Mouse (Mus musculus): ENCODE measurements around the gene Suco. TPM values are rescaled to one million over a fixed set of nuclear protein-coding genes. Genes with fewer than 3 reads are reported as not detected.

Suco gene
- polyA plus RNA-seq, 1 experiment = 52.0 TPM

DNA sequence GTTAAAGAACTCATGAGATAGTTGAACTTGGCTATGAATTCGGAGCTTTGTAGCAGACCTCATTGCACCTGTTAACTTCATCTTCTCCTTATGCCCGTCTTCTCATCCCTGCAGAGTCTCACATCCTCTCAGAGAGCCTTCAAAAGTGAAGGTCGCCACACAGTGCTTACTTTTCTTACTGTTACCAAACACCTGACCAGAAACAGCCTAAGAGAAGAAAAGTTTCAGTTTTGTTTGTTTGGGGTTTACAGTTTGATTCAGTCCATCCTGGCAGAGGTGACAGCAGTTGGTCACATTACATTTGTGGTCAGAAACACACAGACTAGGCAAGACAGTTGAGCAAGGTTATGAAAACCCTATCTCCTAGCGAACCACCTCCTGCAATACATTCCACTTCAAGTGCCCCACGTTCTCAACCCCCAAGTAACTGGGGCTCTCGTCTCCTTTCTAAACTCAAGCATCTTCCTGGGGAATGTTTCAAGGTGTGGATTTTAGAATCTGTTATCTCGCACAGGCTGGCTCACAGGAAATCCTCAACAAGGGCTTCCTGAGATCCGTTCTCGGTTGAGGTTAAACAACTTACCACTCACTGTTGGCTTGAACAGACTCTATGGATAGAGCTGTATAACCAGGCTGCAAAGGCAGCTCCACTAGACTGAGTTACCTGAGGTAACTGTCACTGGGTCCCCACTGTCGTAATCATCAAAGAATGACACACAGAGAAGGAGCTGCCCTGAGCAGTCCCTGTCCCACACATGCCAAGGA lies 81.9 kb downstream of the Suco start:
- TF ChIP-seq CTCF (IDR thresholded peaks at IDR 0.05; ENCODE audit: low read depth, low read length) (no peak), EP300 (IDR thresholded peaks at IDR 0.05; ENCODE audit: insufficient read depth, low read depth, low read length) (no peak)
- H3K27ac ChIP-seq (ENCODE audit: insufficient read depth, low read length) = no peak overlapping the region
- no peaks in the 10 kb centered on the region for H3K27me3 ChIP-seq (ENCODE audit: control insufficient read depth, insufficient read depth, low read length, poor library complexity, severe bottlenecking)
- H3K36me3 ChIP-seq (ENCODE audit: control insufficient read depth, insufficient read depth, low read length, poor library complexity, severe bottlenecking) = no peaks in the 10 kb centered on the region
- no peaks in the 10 kb centered on the region for H3K4me1 ChIP-seq (ENCODE audit: control insufficient read depth, insufficient read depth, low read length)
- H3K9ac ChIP-seq (ENCODE audit: low read depth, poor library complexity, severe bottlenecking) = no peak overlapping the region
- H3K9me3 ChIP-seq (replicated peaks; ENCODE audit: control insufficient read depth, insufficient read depth, low read length, poor library complexity, severe bottlenecking) = no peaks in the 10 kb centered on the region
- no peak overlapping the region for H3K4me3 ChIP-seq (ENCODE audit: low read depth, low read length)

DNA sequence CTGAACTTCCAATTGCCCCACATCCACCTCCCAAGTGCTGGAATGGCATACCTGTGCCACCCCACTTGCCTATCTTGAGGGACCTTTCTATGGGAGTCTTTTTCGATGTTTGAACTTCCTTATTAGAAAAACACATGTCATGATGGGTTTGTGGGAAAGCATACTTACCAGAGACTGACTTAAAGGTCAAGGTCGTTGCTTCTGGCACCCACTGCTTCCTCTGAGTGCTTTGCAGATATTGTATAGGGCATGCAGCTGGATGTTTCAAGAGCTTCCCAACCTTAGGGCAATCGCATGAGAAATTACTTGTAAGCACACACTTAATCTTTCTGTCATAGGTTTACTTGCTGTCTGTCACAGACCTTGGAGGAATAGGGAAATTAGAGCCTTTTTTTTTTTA lies 83.2 kb downstream of the Suco start:
- Histone ChIP-seq H3K4me3 (ENCODE audit: low read depth, low read length) (no peak overlapping the region), H3K4me1 (ENCODE audit: control insufficient read depth, insufficient read depth, low read length) (no peaks in the 10 kb centered on the region), H3K9ac (ENCODE audit: low read depth, poor library complexity, severe bottlenecking) (no peak overlapping the region), H3K36me3 (ENCODE audit: control insufficient read depth, insufficient read depth, low read length, poor library complexity, severe bottlenecking) (no peaks in the 10 kb centered on the region), H3K9me3 (replicated peaks; ENCODE audit: control insufficient read depth, insufficient read depth, low read length, poor library complexity, severe bottlenecking) (no peaks in the 10 kb centered on the region), H3K27ac (ENCODE audit: insufficient read depth, low read length) (no peak overlapping the region), H3K27me3 (ENCODE audit: control insufficient read depth, insufficient read depth, low read length, poor library complexity, severe bottlenecking) (no peaks in the 10 kb centered on the region)
- no peak for TF ChIP-seq CTCF (IDR thresholded peaks at IDR 0.05; ENCODE audit: low read depth, low read length)
- no peak for TF ChIP-seq EP300 (IDR thresholded peaks at IDR 0.05; ENCODE audit: insufficient read depth, low read depth, low read length)
- TF ChIP-seq POLR2A (IDR thresholded peaks at IDR 0.05; ENCODE audit: insufficient read depth, low read length) = no peak

DNA sequence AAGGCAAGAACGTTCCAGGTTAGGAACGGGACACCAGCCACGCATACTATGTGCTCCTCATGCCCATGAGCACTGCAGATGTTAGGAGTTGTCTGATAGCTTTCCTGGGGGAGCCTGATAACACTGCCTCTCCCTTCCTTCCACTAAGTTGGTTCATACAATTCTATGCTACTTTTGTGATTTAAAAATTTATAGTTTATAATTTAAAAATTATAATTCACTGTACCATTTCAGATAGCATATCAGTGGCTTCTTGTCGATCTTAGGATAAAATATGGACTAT lies 83.9 kb downstream of the Suco start:
- TF ChIP-seq CTCF (IDR thresholded peaks at IDR 0.05; ENCODE audit: low read depth, low read length) = no peak
- no peak for TF ChIP-seq POLR2A (IDR thresholded peaks at IDR 0.05; ENCODE audit: insufficient read depth, low read length)
- no peak for TF ChIP-seq EP300 (IDR thresholded peaks at IDR 0.05; ENCODE audit: insufficient read depth, low read depth, low read length)
- Histone ChIP-seq H3K36me3 (ENCODE audit: control insufficient read depth, insufficient read depth, low read length, poor library complexity, severe bottlenecking) (no peaks in the 10 kb centered on the region), H3K9ac (ENCODE audit: low read depth, poor library complexity, severe bottlenecking) (no peak overlapping the region), H3K9me3 (replicated peaks; ENCODE audit: control insufficient read depth, insufficient read depth, low read length, poor library complexity, severe bottlenecking) (no peaks in the 10 kb centered on the region), H3K27me3 (ENCODE audit: control insufficient read depth, insufficient read depth, low read length, poor library complexity, severe bottlenecking) (no peaks in the 10 kb centered on the region), H3K27ac (ENCODE audit: insufficient read depth, low read length) (no peak overlapping the region), H3K4me1 (ENCODE audit: control insufficient read depth, insufficient read depth, low read length) (no peaks in the 10 kb centered on the region), H3K4me3 (ENCODE audit: low read depth, low read length) (no peak overlapping the region)

DNA sequence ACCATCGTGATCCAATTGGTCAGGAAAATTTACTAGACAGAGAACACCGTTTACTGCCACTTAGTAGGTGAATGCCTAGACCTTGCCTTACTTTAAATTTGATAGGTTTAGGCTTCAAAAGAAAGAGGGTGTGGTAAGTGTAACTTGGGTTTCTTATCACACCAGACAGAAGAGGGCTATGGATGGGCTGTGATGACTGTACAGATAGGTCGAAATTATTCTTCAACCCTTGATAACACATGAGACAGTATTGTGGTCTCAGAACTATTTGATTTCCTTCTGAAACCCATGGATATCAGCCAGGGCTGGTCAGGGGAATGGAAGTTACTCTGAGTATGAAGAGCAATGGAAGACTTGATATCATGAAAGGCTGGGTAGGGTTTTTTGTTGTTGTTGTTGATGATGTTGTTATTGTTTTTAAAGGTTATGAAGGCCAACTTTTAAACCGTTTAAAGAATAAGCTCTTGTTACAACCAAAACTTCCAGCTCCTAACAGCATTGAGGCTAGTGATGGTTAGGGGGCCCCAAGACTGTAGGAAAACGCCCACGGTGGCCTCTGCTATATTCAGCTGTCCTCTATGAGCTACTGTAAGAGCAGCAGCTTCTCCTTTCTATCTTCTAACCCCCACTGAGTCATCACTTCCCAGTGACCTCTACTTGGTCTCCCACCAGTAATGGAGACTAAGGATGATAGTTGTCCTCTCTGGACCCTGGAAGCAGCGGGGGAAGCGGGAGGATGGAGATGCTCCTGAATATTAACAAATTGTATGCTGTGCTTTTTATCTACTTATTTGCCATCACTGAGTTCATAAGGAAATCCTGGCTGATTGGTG lies 84.4 kb downstream of the Suco start:
- TF ChIP-seq CTCF (IDR thresholded peaks at IDR 0.05; ENCODE audit: low read depth, low read length) (no peak), POLR2A (IDR thresholded peaks at IDR 0.05; ENCODE audit: insufficient read depth, low read length) (no peak), EP300 (IDR thresholded peaks at IDR 0.05; ENCODE audit: insufficient read depth, low read depth, low read length) (no peak)
- Histone ChIP-seq H3K27ac (ENCODE audit: insufficient read depth, low read length) (no peak overlapping the region), H3K9ac (ENCODE audit: low read depth, poor library complexity, severe bottlenecking) (no peak overlapping the region), H3K27me3 (ENCODE audit: control insufficient read depth, insufficient read depth, low read length, poor library complexity, severe bottlenecking) (no peaks in the 10 kb centered on the region), H3K9me3 (replicated peaks; ENCODE audit: control insufficient read depth, insufficient read depth, low read length, poor library complexity, severe bottlenecking) (no peaks in the 10 kb centered on the region), H3K36me3 (ENCODE audit: control insufficient read depth, insufficient read depth, low read length, poor library complexity, severe bottlenecking) (no peaks in the 10 kb centered on the region), H3K4me3 (ENCODE audit: low read depth, low read length) (no peak overlapping the region), H3K4me1 (ENCODE audit: control insufficient read depth, insufficient read depth, low read length) (no peaks in the 10 kb centered on the region)

DNA sequence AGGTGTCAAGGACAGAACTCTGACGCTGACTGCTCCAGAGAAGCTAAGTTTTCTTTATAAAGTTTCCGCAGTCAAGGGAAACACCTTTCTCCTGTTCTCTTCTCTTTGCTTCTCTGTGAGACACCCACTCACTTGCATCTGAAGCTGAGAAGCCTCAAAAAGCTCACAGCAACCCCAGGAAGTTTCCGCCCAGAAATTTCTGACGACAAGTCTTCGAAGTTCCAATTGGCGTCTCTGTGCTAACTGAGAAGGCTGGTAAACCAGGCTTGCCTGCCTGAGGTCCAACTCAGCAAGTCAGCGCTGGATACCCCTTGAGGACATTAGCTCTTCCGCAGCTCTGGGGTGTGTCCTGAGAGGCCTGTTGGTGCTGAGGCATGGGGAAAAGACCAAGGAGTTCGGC lies 88.1 kb downstream of the Suco start, which contains the start of gene Fasl:
Fasl (minus strand) TSS at position 157 of the 400 bp plus-strand sequence.
- no peak for TF ChIP-seq POLR2A (IDR thresholded peaks at IDR 0.05; ENCODE audit: insufficient read depth, low read length)
- no peak for TF ChIP-seq CTCF (IDR thresholded peaks at IDR 0.05; ENCODE audit: low read depth, low read length)
- TF ChIP-seq EP300 (IDR thresholded peaks at IDR 0.05; ENCODE audit: insufficient read depth, low read depth, low read length) = no peak
- H3K9me3 ChIP-seq (replicated peaks; ENCODE audit: control insufficient read depth, insufficient read depth, low read length, poor library complexity, severe bottlenecking) = no peaks in the 10 kb centered on the region

DNA sequence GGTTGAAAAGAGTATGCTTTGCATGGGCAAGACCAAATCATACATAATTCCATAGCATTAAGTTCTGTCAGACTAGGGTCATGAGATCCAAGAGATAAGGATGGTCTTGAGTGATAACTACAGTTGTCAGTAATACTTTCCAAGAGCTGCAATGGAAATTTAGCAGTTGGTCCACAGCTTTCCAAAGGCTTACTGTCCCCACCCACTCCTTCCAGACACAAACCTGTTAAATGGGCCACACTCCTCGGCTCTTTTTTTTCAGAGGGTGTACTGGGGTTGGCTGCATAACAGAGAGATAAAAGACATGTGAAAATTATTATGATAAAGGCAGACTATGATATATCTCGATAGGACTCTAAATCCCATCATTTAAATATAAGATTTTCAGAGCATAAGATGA lies 93.8 kb downstream of the Suco start:
- H3K9ac ChIP-seq (ENCODE audit: low read depth, poor library complexity, severe bottlenecking) = no peak overlapping the region
- no peak overlapping the region for H3K27ac ChIP-seq (ENCODE audit: insufficient read depth, low read length)
- no peak for TF ChIP-seq CTCF (IDR thresholded peaks at IDR 0.05; ENCODE audit: low read depth, low read length)
- no peak for TF ChIP-seq POLR2A (IDR thresholded peaks at IDR 0.05; ENCODE audit: insufficient read depth, low read length)
- no peak for TF ChIP-seq EP300 (IDR thresholded peaks at IDR 0.05; ENCODE audit: insufficient read depth, low read depth, low read length)
- H3K4me1 ChIP-seq (ENCODE audit: control insufficient read depth, insufficient read depth, low read length) = no peaks in the 10 kb centered on the region
- no peaks in the 10 kb centered on the region for H3K36me3 ChIP-seq (ENCODE audit: control insufficient read depth, insufficient read depth, low read length, poor library complexity, severe bottlenecking)
- H3K27me3 ChIP-seq (ENCODE audit: control insufficient read depth, insufficient read depth, low read length, poor library complexity, severe bottlenecking) = no peaks in the 10 kb centered on the region
- H3K4me3 ChIP-seq (ENCODE audit: low read depth, low read length) = no peak overlapping the region
- no peaks in the 10 kb centered on the region for H3K9me3 ChIP-seq (replicated peaks; ENCODE audit: control insufficient read depth, insufficient read depth, low read length, poor library complexity, severe bottlenecking)

More for the DNA sequence above, 88.1 kb downstream of the Suco start, which contains the start of gene Fasl:
- Histone ChIP-seq H3K4me1 (ENCODE audit: control insufficient read depth, insufficient read depth, low read length) (no peaks in the 10 kb centered on the region), H3K36me3 (ENCODE audit: control insufficient read depth, insufficient read depth, low read length, poor library complexity, severe bottlenecking) (no peaks in the 10 kb centered on the region), H3K27ac (ENCODE audit: insufficient read depth, low read length) (no peak within 1 kb of the TSS), H3K4me3 (ENCODE audit: low read depth, low read length) (no peak within 1 kb of the TSS), H3K9ac (ENCODE audit: low read depth, poor library complexity, severe bottlenecking) (no peak within 1 kb of the TSS), H3K27me3 (ENCODE audit: control insufficient read depth, insufficient read depth, low read length, poor library complexity, severe bottlenecking) (no peaks in the 10 kb centered on the region)
